Mouse (Mus musculus) frontal cortex, postnatal 14 days (tissue): ENCODE data around the gene Pitpnc1.

Experiments used
- DNase-seq, 2 experiments: peaks; one replicate each; pipeline ENCODE4 v3.0.0; 2022; ENCODE audit warnings: low spot score in 2 of 2

Pitpnc1 gene

DNA sequence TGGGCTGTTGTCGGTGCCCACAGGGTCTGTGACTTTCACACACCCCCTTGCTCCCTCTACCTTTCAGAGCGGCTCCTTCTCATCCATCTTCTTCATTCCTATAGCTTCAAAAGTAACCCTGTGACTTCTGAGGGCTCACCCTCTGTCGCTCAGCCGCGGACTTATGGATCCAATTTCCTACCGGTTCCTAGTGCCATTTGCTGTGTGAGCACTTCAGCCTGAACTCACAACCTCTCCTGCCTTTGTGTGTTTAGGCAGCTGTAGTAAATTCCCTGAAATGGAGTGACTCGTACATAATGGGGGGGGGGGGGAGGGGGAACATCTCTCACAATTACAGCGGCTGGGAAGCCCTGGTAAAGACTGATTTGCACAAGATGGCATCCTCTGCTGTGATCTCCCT is 191.2 kb downstream of the Pitpnc1 start:
- no peak for DNase-seq

DNA sequence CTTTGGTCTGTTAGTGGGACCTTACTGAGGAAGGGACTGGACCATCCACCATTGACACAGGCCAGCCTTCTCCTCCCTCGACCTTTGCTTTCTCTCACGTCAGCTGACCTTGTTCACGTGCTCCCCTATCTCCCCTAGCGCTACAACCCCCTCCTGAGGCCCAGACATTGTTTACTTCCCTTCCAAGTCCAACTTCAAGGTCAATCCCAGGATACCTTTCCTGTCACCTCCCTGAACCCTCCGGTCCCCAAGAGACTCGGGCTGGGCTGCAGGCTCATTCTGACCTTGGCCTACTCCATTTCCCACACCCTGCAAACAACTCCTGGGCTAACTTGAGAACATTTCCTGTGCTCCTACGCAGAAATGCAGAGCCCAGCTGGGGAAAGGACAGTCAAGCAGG is 193.6 kb downstream of the Pitpnc1 start:
- DNase-seq, result no peak

DNA sequence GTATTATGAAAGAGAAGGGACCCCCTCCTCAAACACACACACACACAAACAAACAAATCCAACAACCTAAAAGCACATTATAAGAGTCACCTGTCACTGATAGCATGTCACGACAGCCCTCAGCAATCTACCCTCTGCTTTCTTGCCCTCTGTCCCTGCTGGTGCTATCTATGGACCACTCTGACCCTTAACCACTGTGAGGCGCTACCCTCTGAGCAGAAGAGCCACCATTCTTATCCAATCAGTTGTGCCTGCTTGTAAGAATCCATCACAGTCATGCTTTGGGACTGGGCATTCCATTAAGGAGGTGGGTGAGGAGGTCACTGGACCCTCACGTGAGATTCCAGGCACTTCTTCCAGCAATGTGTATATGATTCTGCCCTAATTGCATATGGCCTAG is 194.2 kb downstream of the Pitpnc1 start:
- DNase-seq, result no peak

DNA sequence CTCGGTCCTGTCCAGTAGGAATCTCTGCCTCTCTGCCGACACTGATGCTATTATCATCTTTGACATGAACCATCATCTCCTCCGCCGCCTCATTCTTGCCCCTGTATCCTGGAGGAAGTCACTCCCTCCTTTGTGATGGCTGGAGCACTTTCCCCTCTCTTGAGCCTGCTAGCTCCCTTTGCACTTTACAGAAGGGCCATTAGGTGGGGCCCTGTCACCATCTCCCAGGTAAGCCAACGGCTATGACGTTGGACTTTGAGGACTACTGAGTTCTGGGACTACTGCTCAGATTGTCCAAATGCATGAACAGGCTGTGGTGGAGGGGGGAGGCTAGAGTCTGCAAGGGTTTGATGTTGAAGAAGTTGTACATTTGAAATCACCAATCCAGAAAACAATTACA is 194.6 kb downstream of the Pitpnc1 start:
- peak in 1 of 2 experiments; percentile 26 for DNase-seq

DNA sequence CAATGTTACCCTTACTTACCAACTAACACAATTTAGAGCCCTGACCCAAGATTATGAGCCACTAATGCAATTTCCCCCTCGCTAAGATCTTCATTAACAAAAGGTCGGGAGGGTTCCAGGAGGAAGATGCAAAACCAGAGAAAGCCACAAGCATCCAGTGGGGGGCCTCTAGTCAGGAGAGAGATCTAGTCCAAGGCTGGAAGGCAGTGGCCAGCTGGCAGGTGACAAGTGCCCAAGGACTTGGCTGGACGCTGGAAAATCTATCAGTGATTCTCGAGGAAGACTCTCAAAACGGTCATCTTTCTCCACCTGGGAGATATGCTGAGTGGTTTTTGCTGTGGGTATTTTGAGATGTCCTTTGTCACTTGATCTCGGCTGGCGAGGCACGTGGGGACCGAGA is 196.3 kb downstream of the Pitpnc1 start:
- DNase-seq, result no peak

DNA sequence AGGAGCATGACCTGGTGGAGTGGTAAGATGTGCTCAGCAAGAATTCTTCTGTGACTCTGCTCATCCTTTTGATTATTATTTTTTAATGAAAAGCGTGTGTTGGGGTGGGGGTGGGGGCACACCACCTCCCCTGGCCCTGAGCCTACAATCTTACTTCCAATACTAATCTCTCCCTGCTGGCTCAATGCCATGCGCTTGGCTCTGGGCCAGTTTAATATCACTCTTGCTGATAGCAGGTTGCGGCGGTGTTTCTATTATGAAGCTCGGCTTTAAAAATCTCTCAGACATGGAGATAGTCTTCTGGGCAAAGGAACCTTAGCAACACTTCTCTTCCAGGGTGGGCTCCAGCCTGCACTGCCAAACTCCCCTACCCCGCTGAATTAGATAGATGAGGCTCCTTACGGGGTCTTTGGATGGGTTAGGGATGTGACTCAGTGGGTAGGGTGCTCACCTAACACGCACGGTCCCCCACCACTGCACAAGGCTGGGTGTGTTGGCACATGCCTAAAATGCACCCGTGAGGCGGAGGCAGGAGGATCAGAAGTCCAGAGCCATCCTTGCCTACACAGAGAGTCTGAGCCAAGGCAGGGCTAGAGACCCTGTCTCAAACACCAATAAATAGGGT is 198.0 kb downstream of the Pitpnc1 start:
- DNase-seq, result no peak

DNA sequence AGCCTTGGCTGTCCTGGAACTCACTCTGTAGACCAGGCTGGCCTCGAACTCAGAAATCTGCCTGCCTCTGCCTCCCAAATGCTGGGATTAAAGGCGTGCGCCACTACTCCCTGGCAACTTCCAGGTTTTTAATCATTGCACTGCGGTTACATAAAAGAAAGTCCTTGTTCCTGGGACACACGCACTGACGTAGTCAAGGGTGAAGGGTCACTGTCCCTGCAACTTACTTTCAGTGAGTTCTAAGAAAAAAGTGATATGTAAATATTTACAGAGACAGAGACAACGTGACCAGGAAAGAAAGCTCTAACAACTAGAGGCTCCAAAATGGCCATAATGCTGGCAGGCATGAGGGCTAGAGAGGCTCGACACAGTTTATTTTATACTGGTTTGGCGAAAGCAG is 199.9 kb downstream of the Pitpnc1 start:
- no peak for DNase-seq

DNA sequence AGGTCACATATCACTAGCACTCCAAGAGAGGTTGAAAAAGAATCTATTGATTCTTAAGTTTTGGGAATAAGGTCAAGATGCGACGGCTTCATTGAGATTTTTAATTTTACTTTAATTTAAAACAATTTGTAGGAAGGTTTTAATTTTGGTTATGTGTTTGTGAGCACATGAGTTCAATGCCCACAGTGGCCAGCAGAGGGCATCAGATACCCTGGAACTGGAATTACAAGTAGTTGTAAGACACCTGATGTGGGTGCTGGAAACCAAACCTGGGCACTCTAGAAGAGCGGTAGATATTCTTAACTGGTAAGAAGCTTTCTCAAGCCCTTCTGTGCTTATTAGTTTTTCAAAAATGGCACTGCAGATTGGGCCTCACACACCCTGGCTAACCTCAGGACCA is 203.0 kb downstream of the Pitpnc1 start:
- no peak for DNase-seq

DNA sequence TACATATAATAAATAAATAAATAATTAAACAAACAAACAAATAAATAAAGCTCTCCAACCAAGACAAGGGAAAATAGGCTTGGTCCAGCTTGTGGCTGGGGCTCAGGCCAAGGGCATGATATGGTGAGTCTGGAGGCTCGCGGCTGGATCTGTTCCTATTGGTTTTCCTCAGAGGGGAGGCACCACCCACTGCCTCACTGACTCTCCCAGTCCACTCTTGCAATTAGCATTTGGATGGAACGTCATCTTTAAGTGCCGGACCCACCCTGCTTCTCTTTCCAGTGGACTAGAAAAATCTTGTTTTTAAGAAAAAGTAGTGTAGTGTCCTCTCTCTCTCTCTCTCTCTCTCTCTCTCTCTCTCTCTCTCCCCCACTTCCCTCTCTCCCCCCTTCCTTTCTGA is 204.6 kb downstream of the Pitpnc1 start:
- DNase-seq, result no peak

DNA sequence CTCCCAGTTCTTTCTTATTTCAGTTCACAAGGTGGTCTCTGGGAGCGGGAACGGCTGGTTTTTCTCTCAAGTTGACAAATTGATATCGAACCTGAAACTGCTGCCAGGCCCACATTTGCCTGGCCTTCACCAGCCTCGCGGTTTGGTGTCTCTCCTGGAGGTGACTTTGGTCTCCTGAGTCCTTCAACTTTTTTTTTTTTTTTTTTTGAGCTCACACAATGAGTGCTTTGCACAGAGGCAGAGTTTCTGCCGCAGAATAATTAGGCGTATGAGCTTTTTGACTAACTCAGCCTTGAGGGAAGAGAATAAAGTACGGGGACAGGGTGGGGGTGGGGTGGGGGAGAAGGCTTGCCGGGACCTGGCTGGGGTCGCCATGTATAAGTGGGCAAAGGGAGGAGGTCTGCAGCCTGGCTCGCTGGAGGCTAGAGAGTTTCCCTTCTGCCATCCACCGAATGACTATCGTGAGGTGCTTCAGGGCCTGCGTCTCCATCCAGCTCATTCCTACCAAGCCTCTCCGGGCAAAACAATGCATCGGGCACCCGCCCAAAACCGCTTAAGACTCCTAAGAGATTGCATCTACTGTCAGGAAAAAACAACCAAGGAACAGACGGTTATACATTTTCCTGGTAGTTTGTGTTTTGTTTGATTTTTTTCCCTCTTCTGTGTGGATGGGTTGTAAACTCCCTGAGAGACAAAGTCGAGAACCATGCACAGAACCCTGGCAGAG is 205.4 kb downstream of the Pitpnc1 start:
- DNase-seq, result no peak

DNA sequence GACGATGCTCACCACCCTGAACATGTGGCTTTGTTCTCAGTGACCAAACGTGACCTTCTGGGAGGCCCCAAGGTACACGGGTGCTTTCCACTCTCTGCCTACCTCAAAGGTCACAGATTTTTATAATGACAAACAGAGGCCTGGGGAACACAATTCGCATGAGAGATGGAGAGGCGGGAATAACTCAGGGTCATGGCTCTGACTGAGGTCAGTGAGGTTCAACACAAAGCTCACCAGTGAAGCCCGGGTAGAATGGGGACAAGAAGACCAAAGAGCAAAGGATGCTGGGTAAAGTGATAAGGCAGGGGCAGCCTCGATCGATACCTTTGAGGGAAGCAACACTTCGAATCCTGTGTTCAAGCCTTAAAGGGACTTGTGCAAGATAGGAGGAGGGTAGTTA is 206.7 kb downstream of the Pitpnc1 start:
- no peak for DNase-seq

DNA sequence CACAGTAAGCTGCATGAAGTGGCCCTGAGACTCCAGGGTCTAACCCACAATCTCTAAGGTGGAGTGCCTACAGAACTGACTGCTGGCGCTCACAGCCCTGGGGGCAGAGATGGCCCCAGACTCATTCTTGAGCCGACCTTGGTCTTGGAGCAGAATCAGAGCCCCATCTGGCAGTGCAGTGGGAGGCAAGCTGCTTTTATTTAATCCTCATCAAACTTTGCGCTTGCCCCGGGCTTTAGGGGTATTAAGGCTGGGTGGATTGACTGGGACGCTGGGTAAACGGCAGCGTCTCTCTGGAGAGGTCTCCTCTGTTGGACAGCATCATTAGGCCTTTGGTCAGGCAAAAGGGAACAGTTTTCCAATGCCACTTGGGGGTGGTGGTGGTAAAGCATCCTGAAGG is 211.1 kb downstream of the Pitpnc1 start:
- DNase-seq, result no peak

DNA sequence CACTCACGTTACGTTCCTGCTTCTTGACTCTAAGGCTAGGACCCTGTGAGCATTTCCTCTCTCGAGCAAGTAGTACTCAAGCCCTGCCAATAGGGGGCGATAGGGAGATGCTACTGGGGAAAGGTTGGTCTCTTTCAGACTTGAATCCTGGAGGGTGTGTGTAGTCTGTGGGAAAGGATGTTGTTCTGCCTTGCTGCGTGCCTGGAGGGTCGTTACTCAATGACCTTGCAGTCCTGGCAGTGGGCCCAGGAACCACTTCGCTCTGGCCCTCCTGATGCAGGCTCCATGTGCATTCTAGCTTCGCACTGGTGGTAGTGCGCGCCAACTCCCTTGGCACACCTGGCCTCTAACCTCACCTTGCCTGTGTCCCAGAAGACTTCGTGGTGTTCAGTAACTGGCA is 215.3 kb downstream of the Pitpnc1 start:
- no peak for DNase-seq

DNA sequence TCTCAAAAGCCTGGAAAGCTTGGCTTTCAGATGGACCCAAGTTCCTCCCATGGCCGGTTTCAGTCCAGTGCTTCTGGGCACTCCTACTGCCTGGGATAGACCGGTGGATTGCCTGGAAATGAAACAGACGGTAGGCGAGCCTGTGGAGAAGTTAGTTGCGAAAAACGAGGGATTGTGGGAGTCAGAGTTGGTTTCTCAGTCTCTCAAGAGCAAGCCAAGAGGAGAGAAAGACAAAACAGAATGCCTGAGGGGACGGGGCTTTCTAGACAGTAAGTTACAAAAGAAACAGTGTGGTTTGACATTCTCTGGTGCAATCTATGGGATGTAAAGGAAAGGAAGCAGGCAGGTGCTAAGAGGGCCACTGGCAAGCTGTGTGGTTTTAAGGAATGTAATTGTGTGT is 216.3 kb downstream of the Pitpnc1 start:
- no peak for DNase-seq

DNA sequence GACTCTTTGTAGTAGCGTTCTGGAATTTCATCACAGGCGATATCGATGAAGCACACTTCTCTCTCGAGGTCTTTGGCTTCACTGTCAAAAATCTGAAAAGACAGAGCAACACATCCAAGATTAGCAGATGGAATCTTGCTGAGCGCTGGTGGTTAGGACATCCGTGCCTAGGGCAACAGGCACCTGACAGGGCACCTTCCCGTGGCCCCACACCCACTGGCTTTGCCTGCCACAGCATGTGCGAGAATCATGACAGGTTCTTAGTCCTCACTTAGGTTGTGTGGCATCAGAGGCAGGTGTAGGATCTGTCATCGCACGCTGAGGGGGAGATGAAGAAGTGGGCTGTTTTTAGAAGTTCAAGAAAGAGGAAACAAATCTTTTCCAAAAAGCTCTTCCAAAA is 218.5 kb downstream of the Pitpnc1 start:
- DNase-seq, result no peak

DNA sequence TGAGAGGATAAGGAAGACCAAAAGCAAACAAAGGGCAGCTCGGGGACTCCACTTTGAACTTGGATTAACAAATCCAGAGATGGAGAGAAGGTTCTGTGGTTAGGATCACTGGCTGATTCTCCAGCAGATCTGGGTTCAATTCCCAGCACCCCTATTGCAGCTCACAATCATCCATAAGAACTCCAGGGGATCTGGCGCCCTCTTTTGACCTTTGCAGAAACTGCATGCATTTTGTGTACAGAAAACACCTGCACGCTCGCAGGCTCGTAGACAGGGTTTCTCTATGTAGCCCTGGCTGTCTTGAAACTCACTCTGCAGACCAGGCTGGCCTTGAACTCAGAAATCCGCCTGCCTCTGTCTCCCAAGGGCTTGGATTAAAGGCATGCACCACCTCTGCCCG is 219.0 kb downstream of the Pitpnc1 start:
- DNase-seq, result no peak

DNA sequence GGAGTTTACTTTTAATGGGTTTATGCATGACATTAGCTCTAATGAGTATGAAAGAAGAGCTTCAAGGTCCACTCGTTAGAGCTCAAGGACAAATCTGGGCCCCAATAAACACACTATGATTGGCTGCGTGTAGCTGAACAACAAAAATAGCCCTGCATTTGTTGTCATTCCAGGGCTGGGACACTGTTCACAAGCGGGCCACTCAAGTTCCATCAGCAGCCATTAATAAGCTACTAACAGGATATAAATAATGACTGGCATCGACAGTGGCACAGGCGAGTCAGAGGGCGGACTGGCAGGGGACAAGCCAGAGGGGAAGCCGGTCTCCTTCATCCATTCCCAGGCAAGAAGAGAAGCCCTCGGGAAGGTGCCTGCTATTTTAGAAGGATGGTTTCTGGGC is 219.6 kb downstream of the Pitpnc1 start:
- no peak for DNase-seq

DNA sequence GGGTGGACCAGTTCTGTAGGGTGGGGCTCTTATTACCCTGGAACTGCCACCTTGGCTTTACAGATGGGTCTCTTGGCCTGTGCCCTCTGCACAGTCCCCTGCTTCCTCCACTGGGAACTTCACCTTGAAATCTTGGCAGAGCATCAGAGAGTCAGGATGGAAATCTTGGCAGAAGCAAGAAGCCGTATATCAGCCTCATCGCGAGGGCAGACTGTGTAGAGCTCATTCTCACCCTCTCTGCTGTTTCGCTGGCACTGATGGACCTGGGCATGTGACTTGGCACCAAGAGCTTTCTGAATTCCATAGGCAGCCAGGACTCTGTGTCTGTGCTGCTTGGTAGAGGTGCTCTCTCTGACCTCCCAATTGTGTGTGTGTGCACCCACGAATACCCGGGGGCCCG is 221.7 kb downstream of the Pitpnc1 start:
- no peak for DNase-seq

DNA sequence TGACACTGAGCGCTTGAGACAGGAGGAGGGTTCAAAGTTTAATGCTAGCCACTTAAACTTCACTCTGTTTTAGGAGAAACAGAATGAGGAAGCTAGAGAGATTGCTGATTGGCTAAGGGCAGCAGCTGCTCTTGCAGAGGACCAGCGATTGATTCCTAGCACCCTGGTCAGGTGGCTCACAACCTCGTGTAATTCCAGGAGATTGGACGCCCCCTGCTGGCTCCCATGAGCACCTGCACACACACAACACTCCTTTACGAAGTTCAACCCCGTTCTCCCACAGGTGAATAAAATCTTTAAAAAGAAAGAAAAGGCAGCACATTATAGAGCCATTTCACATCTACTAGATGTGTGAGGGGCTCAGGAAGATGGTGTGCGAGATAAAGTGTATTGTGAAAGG is 224.8 kb downstream of the Pitpnc1 start:
- DNase-seq, result no peak

DNA sequence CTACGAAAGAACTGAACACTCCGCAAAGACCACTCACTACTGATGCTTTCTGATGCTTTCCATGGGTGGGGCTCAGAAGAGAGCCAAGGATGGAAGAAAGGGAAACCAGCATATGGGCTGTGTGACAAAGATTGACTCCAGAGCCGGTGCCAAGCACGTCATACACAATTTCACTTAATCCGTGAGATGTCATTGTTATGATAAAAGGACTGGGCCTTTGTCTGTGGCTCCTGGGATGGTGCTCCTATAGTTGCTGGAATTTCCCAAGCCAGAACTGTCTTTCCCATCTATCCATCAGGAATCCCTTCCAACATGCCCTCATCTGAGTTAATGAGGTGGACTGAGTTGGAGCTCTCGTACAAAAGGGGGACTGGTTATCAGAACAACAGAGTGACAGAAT is 227.4 kb downstream of the Pitpnc1 start:
- DNase-seq, result no peak

DNA sequence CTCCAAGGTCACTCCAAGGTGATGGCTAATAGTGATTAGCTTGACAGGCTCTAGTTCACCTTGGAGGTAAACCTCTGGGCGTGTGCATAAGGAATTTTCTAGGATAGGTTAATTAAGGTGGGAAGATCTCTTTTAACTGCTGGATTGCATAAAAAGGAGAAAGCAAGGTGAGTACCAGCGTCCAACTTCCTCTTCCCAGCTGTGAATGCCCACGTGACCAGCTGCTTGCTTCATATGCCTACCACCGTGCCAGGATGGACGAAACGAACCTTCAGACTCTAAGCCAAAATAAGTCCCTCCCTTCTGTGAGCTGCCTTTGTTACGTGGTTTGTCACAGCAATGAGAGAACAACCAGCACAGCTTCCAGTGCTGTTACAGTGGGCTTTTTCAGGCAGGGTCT is 228.8 kb downstream of the Pitpnc1 start:
- no peak for DNase-seq

DNA sequence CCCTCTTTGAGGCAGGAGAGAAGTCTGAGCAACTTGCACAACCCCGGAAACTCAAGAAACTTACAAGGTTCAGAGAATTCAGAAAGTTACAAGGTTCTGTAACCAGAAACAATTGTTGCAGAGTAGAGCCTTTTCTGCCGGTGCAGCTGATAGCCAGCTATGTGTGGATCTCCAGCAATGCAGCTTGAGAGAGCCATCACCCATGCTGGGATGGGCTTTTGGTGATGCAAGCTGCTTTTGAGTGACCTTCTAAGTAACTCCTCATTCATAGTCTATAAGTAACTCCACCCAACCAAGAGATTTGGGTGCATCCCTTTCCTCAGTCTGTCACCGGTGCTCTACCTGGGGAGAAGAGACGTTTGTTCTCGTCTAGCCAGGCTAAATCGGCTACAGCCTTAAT is 232.0 kb downstream of the Pitpnc1 start:
- DNase-seq, result no peak

DNA sequence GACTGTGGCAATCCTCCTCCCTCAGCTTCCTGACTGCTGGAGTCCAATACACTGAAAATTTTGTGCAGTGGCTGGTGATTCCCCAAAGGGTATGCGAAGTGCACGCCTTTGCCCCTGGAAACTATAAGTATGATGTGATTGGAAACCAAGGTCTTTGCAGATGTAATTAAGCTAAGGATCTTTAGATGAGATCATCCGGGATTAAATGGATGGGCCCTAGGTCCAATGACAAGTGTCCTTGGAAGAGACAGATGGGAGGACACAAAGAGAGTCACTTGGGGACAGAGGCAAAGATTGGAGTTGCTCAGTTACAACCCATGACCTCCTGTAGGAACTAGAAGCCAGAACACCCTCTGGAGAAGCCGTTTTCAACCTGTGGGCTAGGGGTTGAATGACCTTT is 233.0 kb downstream of the Pitpnc1 start:
- no peak for DNase-seq
